Mouse (Mus musculus) kidney, postnatal 25 days (tissue): ENCODE data around the gene Ear14.

Source experiments
- DNase-seq, 2 experiments: peaks; one replicate each; pipeline ENCODE4 v3.0.0; 2021; ENCODE audit warnings: mixed read lengths in 2 of 2

The Ear14 gene

GRCm38 (mm10) chr14:51253569-51253968 lies 50.4 kb downstream of the Ear14 start:
- no peak for DNase-seq
